Mouse (Mus musculus) CH12.LX (cell line): Measurements from ENCODE around the gene Zfyve16.

ENCODE experiments used
- BHLHE40 ChIP-seq: IDR thresholded peaks from 2 replicates; pipeline ENCODE4 v1.6.1; 2011; ENCODE audit warnings: mild to moderate bottlenecking, low read depth, low read length, improper control_type of control experiment
- CTCF ChIP-seq, 2 experiments: IDR thresholded peaks in 1 of 2; conservative IDR thresholded peaks in 1 of 2; 2 replicates each; pipeline ENCODE4 v1.5.1; 2011 to 2012; ENCODE audit warnings: low read depth in 2 of 2, low read length in 2 of 2, improper control_type of control experiment in 1 of 2, inconsistent platforms in 1 of 2, mild to moderate bottlenecking in 1 of 2, moderate library complexity in 1 of 2
- E2F4 ChIP-seq: IDR thresholded peaks from 2 replicates; pipeline ENCODE4 v1.6.1; 2011; ENCODE audit warnings: low read depth, low read length, improper control_type of control experiment; ENCODE audit not compliant: insufficient replicate concordance
- ELF1 ChIP-seq: IDR thresholded peaks from 2 replicates; pipeline ENCODE4 v1.6.1; 2014; ENCODE audit warnings: low read depth, mild to moderate bottlenecking, inconsistent platforms, low read length, improper control_type of control experiment
- KAT2A ChIP-seq: IDR thresholded peaks from 2 replicates; pipeline ENCODE4 v1.6.1; 2012; ENCODE audit warnings: low read length, improper control_type of control experiment, inconsistent platforms; ENCODE audit not compliant: insufficient replicate concordance
- MAX ChIP-seq: IDR thresholded peaks from 2 replicates; pipeline ENCODE4 v1.6.1; 2011; ENCODE audit warnings: low read length, improper control_type of control experiment
- POLR2A ChIP-seq: IDR thresholded peaks from 2 replicates; pipeline ENCODE4 v1.6.1; 2011; ENCODE audit warnings: low read depth, mild to moderate bottlenecking, improper control_type of control experiment, low read length
- POLR2AphosphoS2 ChIP-seq: IDR thresholded peaks from 2 replicates; pipeline ENCODE4 v1.6.1; 2011; ENCODE audit warnings: low read depth, low read length, improper control_type of control experiment
- UBTF ChIP-seq: IDR thresholded peaks from 2 replicates; pipeline ENCODE4 v1.6.1; 2012; ENCODE audit warnings: low read depth, mild to moderate bottlenecking, inconsistent platforms, low read length, improper control_type of control experiment, moderate library complexity
- ZKSCAN1 ChIP-seq: IDR thresholded peaks from 2 replicates; pipeline ENCODE4 v1.6.1; 2012; ENCODE audit warnings: low read depth, inconsistent platforms, low read length, improper control_type of control experiment, borderline replicate concordance

- no peak for TF ChIP-seq E2F4
- TF ChIP-seq POLR2A = no peak
- TF ChIP-seq CTCF (conservative IDR thresholded peaks at IDR 0.05 in 1 of 2, IDR thresholded peaks at IDR 0.05 in 1 of 2; ENCODE audit: low read depth in 2 of 2, low read length in 2 of 2) = no peak
- no peak for TF ChIP-seq MAX
- no peak for TF ChIP-seq BHLHE40
- TF ChIP-seq ELF1 = no peak
- no peak for TF ChIP-seq KAT2A
- TF ChIP-seq POLR2AphosphoS2 = no peak
- no peak for TF ChIP-seq UBTF
- no peak for TF ChIP-seq ZKSCAN1
These were observed 1.5 kb upstream of the Zfyve16 start for GRCm38 (mm10) chr13:92532216-92532615.
